Mouse (Mus musculus): ENCODE data around the gene Gp9. TPM values are rescaled to one million over a fixed set of nuclear protein-coding genes. Genes with fewer than 3 reads are reported as not detected.

Gp9 gene
- polyA plus RNA-seq, 1 experiment, result 59.4 TPM

DNA sequence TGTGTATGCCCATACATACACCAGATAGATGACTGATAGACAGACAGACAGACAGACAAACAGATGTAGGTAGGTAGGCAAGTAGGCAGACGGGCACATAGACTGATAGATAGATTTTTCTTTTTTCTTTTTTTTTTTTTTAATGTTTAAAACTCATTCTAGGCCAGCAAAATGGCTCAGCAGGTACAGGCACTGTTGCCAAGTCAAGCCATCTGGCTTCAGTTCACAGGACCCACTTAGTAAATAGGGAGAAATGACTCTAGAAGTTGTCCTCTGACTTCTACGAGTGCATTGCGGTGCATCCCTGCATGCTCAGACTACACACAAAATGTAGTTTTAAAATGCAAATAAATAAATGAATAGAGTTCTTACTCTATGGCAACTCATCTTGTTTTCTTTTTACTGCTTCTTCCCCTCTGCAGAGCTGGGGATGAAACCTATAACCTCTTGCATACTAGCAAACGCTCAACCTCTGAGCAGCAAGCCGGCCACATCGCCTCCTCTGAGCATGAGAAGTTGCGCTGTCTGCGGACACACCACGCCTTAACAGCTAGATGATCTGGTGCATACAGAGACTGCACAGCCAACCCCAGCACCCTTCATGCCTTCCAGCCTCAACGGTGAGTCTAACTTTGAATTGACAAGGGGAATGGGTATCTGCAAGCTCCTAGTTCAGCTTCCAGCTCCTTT lies 16.1 kb downstream of the Gp9 start:
- no peak for TF ChIP-seq CTCF (IDR thresholded peaks at IDR 0.05; ENCODE audit: control insufficient read depth, insufficient read depth, low read length)
- TF ChIP-seq POLR2A (IDR thresholded peaks at IDR 0.05; ENCODE audit: borderline replicate concordance, control insufficient read depth, low read depth, low read length), result no peak
- Histone ChIP-seq H3K27ac (ENCODE audit: control insufficient read depth, insufficient read depth, low read depth, low read length, poor library complexity) (no peak overlapping the region), H3K4me3 (replicated peaks; ENCODE audit: control insufficient read depth, low read depth, low read length) (no peak overlapping the region), H3K4me1 (ENCODE audit: control insufficient read depth, insufficient read depth, low read length) (peaks cover 18% of the 10 kb centered on the region; the same call in 1 of the 2 replicates)
- 91% methylated on average over 10 of the region's 10 CpGs for WGBS

DNA sequence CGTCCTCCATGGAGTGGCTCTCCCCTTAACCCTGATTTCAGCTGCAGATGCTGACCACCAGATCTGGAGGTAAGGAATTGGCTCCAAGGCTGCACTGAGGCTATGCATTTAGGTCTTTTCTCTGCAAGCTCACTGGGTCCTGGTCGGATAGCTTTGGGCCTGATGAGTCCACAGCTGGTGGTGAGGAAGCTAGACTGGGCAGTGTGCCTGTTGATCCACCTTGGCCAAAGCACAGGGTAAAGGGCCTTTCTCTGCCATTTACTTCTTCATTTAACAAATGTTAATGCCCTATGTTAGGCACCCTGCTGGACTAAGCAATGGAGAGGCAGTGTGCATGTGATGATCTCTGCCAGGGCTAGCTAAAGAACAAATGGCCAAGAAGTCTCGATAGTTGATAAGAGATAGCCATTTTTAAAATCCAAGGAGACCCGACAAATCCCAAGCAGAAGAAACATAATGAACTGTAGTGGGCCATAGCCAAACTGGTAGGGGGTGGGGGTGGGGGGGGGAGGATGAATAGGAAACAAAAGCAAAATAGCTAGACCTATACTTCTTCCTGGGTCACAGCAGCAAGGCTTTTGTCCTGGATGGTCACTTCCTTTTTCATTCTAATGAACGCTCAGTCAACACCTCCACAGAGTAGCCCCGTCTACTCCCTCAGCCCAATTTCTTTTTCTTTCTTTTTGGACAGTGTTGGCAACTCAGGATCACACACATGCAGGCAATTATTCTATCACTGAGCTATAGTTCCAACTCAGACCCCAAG lies 17.7 kb downstream of the Gp9 start:
- H3K27ac ChIP-seq (ENCODE audit: control insufficient read depth, insufficient read depth, low read depth, low read length, poor library complexity), result no peak overlapping the region
- H3K4me3 ChIP-seq (replicated peaks; ENCODE audit: control insufficient read depth, low read depth, low read length), result no peak overlapping the region
- TF ChIP-seq CTCF (IDR thresholded peaks at IDR 0.05; ENCODE audit: control insufficient read depth, insufficient read depth, low read length) (no peak), POLR2A (IDR thresholded peaks at IDR 0.05; ENCODE audit: borderline replicate concordance, control insufficient read depth, low read depth, low read length) (no peak)
- WGBS, result 72% methylated on average over 6 of the region's 6 CpGs
- peaks cover 9% of the 10 kb centered on the region for H3K4me1 ChIP-seq (ENCODE audit: control insufficient read depth, insufficient read depth, low read length)

DNA sequence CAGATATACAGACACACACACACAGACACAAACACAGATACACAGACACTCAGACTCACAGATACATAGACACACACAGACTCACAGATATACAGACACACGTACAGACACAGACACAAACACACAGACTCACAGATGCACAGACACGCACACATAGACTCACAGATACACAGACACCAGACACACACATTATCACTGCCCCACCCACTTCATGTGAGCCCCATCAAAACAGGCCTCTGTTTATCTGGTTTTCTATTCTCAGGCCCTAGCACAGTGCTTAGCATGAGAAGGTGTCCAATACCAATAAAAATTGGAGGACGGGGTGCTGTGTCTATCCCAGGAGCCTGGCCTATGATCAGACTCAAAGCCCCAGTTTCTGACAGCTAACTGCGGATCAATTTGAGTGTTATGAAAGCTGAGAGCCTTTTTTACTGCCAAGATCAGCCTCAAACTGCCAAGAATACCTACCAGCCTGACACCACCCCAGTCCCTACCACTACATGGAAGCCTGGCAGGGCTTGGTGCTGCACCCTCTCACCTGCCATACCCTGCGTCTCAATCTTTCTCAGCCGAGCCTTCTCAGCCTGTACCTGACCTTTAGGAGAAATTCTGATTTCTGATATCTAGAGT lies 18.5 kb downstream of the Gp9 start:
- Histone ChIP-seq H3K4me3 (replicated peaks; ENCODE audit: control insufficient read depth, low read depth, low read length) (no peak overlapping the region), H3K4me1 (ENCODE audit: control insufficient read depth, insufficient read depth, low read length) (peaks cover 4% of the 10 kb centered on the region), H3K27ac (ENCODE audit: control insufficient read depth, insufficient read depth, low read depth, low read length, poor library complexity) (peak overlapping the region; percentile 9; the same call in 1 of the 2 replicates)
- no peak for TF ChIP-seq CTCF (IDR thresholded peaks at IDR 0.05; ENCODE audit: control insufficient read depth, insufficient read depth, low read length)
- TF ChIP-seq POLR2A (IDR thresholded peaks at IDR 0.05; ENCODE audit: borderline replicate concordance, control insufficient read depth, low read depth, low read length), result no peak
- 84% methylated on average over 6 of the region's 6 CpGs for WGBS

DNA sequence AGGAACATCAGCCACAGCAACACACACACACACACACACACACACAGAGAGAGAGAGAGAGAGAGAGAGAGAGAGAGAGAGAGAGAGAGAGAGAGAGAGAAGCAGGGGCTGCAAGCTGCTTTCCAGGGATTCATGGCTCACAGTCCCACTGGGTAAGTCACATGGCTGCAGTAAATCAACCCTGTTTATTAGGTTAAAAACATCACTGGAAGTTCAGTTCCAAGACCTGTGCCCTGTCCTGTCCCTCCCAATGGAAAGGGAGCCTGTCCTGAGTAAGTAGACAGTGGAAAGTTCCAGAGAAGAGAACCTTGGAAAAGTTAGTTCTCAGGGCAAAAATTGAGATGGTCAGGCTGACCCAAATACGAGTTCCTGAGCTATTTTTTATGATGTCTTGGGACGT lies 19.4 kb downstream of the Gp9 start:
- H3K27ac ChIP-seq (ENCODE audit: control insufficient read depth, insufficient read depth, low read depth, low read length, poor library complexity), result no peak overlapping the region
- no peak for TF ChIP-seq CTCF (IDR thresholded peaks at IDR 0.05; ENCODE audit: control insufficient read depth, insufficient read depth, low read length)
- no peak for TF ChIP-seq POLR2A (IDR thresholded peaks at IDR 0.05; ENCODE audit: borderline replicate concordance, control insufficient read depth, low read depth, low read length)
- no peak overlapping the region for H3K4me3 ChIP-seq (replicated peaks; ENCODE audit: control insufficient read depth, low read depth, low read length)
- peaks cover 2% of the 10 kb centered on the region for H3K4me1 ChIP-seq (ENCODE audit: control insufficient read depth, insufficient read depth, low read length)
- WGBS, result 58% methylated on average over 2 of the region's 2 CpGs

DNA sequence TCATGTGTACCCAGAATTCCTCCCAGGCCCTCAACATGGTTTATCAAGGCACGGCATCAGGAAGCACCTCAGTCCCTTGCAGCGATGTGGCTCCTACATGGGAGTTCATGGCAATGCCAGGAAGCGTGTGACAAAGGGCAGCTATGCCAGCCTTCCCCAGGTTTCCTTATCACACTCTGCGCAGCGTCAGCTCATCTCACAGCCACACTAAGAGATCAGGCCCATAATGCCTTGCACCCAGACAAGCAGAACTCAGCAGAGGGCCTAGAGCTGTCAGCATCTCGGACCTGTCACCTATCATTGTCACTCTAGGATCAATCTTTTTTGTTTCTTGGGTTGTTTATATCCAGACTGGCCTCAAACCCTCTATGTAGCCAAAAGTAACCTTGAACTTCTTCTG lies 21.7 kb downstream of the Gp9 start:
- H3K4me3 ChIP-seq (replicated peaks; ENCODE audit: control insufficient read depth, low read depth, low read length), result no peak overlapping the region
- TF ChIP-seq POLR2A (IDR thresholded peaks at IDR 0.05; ENCODE audit: borderline replicate concordance, control insufficient read depth, low read depth, low read length) (no peak), CTCF (IDR thresholded peaks at IDR 0.05; ENCODE audit: control insufficient read depth, insufficient read depth, low read length) (no peak)
- 56% methylated on average over 6 of the region's 6 CpGs for WGBS
- H3K4me1 ChIP-seq (ENCODE audit: control insufficient read depth, insufficient read depth, low read length), result peaks cover 2% of the 10 kb centered on the region
- H3K27ac ChIP-seq (ENCODE audit: control insufficient read depth, insufficient read depth, low read depth, low read length, poor library complexity), result no peak overlapping the region

DNA sequence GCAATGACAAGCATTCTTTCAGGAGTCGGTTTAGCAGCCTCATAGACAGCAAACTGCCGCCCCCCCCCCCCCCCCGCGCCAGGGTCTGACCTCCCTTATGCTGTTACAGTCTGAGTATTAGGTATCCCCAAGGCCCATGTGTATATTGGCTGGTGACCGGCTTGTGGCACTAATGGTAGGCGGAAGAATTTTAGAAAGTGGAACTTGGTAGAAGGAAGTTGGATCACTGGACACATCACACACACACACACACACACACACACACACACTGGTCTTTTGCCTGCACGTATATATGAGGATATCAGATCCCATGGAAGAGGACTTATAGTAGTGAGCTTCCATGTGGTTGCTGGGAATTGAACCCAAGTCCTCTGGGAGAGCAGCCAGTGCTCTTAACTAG lies 24.6 kb downstream of the Gp9 start:
- Histone ChIP-seq H3K27ac (ENCODE audit: control insufficient read depth, insufficient read depth, low read depth, low read length, poor library complexity) (no peak overlapping the region), H3K4me1 (ENCODE audit: control insufficient read depth, insufficient read depth, low read length) (peaks cover 8% of the 10 kb centered on the region), H3K4me3 (replicated peaks; ENCODE audit: control insufficient read depth, low read depth, low read length) (no peak overlapping the region)
- WGBS, result 66% methylated on average over 7 of the region's 7 CpGs
- TF ChIP-seq CTCF (IDR thresholded peaks at IDR 0.05; ENCODE audit: control insufficient read depth, insufficient read depth, low read length), result no peak

DNA sequence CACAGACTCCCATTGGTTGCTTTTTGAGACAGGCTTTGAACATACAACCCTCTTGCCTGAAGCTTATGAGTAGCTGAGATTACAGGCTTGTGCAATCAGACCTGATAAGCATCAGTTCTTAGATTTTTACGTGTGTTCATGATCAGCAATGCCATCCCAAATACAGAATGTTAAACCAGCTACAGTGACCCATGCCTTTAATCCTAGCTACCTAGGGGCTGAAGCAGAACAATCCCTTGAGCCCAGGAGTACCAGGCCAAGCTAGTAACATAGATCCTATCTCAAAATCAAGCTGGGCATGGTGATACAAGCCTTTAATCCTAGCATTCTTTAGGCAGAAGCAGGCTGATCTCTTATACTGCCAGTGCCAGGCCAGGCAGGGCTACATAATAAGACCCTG lies 26.2 kb downstream of the Gp9 start:
- WGBS, result 58% methylated on average over 1 of the region's 1 CpGs

DNA sequence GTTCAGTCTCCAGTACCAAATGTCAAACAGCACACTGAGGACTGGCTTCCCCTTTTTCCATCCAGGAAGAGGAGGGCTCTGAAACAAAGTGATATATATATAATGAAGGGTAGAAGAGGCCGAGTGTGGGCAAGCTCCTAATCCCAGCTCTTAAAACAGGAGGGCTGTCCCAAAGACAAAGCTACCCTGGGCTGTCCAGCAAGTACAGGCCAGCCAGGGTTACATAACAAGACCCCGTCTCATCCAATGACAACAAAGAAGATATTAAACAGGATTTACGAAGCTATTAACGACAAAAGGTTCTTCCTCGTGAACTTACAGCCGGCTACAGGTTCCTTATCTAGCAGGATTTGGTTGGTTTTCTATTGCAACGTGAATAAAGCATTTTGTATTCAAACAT lies 27.0 kb downstream of the Gp9 start:
- no peak for TF ChIP-seq CTCF (IDR thresholded peaks at IDR 0.05; ENCODE audit: control insufficient read depth, insufficient read depth, low read length)
- TF ChIP-seq POLR2A (IDR thresholded peaks at IDR 0.05; ENCODE audit: borderline replicate concordance, control insufficient read depth, low read depth, low read length), result no peak
- peaks cover 12% of the 10 kb centered on the region; the same call in 1 of the 2 replicates for H3K4me1 ChIP-seq (ENCODE audit: control insufficient read depth, insufficient read depth, low read length)
- WGBS, result 64% methylated on average over 7 of the region's 7 CpGs
- H3K27ac ChIP-seq (ENCODE audit: control insufficient read depth, insufficient read depth, low read depth, low read length, poor library complexity), result no peak overlapping the region
- H3K4me3 ChIP-seq (replicated peaks; ENCODE audit: control insufficient read depth, low read depth, low read length), result no peak overlapping the region

More for the DNA sequence above, 26.2 kb downstream of the Gp9 start:
- Histone ChIP-seq H3K4me1 (ENCODE audit: control insufficient read depth, insufficient read depth, low read length) (peaks cover 10% of the 10 kb centered on the region), H3K27ac (ENCODE audit: control insufficient read depth, insufficient read depth, low read depth, low read length, poor library complexity) (no peak overlapping the region), H3K4me3 (replicated peaks; ENCODE audit: control insufficient read depth, low read depth, low read length) (no peak overlapping the region)
- no peak for TF ChIP-seq CTCF (IDR thresholded peaks at IDR 0.05; ENCODE audit: control insufficient read depth, insufficient read depth, low read length)
- no peak for TF ChIP-seq POLR2A (IDR thresholded peaks at IDR 0.05; ENCODE audit: borderline replicate concordance, control insufficient read depth, low read depth, low read length)
